Mouse (Mus musculus): ENCODE data around the gene Hps4.

The Hps4 gene

GRCm38 (mm10) chr5:112364184-112364797 is 21.4 kb downstream of the Hps4 start:
- no peak for DNase-seq (ENCODE audit: inconsistent age in 2 of 2, low spot score in 1 of 2)

GRCm38 (mm10) chr5:112366879-112367278 is 24.0 kb downstream of the Hps4 start:
- no peak for DNase-seq (ENCODE audit: inconsistent age in 2 of 2, low spot score in 1 of 2)

GRCm38 (mm10) chr5:112367338-112367737 is 24.5 kb downstream of the Hps4 start:
- no peak for DNase-seq (ENCODE audit: inconsistent age in 2 of 2, low spot score in 1 of 2)

GRCm38 (mm10) chr5:112367929-112368328 is 25.0 kb downstream of the Hps4 start:
- no peak for DNase-seq (ENCODE audit: inconsistent age in 2 of 2, low spot score in 1 of 2)

- no peak for DNase-seq (ENCODE audit: inconsistent age in 2 of 2, low spot score in 1 of 2)
Observed at GRCm38 (mm10) chr5:112368666-112369065, 25.8 kb downstream of the Hps4 start.

- DNase-seq (ENCODE audit: inconsistent age in 2 of 2, low spot score in 1 of 2) = no peak
Observed at GRCm38 (mm10) chr5:112369326-112369725, 26.4 kb downstream of the Hps4 start.

GRCm38 (mm10) chr5:112370236-112370813 is 27.4 kb downstream of the Hps4 start:
- no peak for DNase-seq (ENCODE audit: inconsistent age in 2 of 2, low spot score in 1 of 2)

- no peak for DNase-seq (ENCODE audit: inconsistent age in 2 of 2, low spot score in 1 of 2)
Observed at GRCm38 (mm10) chr5:112371933-112372332, 29.1 kb downstream of the Hps4 start.

- no peak for DNase-seq (ENCODE audit: inconsistent age in 2 of 2, low spot score in 1 of 2)
Observed at GRCm38 (mm10) chr5:112376111-112376510, 33.2 kb downstream of the Hps4 start.

- DNase-seq (ENCODE audit: inconsistent age in 2 of 2, low spot score in 1 of 2) = no peak
Observed at GRCm38 (mm10) chr5:112377380-112377779, 34.5 kb downstream of the Hps4 start.

- peak; percentile 79 to 92 for DNase-seq (ENCODE audit: inconsistent age in 2 of 2, low spot score in 1 of 2)
Observed at GRCm38 (mm10) chr5:112378716-112379115, 35.8 kb downstream of the Hps4 start.

- DNase-seq (ENCODE audit: inconsistent age in 2 of 2, low spot score in 1 of 2) = peak; percentile 66 to 81
Observed at GRCm38 (mm10) chr5:112381154-112381553, 38.3 kb downstream of the Hps4 start.

GRCm38 (mm10) chr5:112382042-112382441 is 39.2 kb downstream of the Hps4 start:
- DNase-seq (ENCODE audit: inconsistent age in 2 of 2, low spot score in 1 of 2) = no peak

GRCm38 (mm10) chr5:112382641-112383330 is 39.9 kb downstream of the Hps4 start:
- DNase-seq (ENCODE audit: inconsistent age in 2 of 2, low spot score in 1 of 2) = peak; percentile 80 to 90

GRCm38 (mm10) chr5:112384805-112385472 is 42.1 kb downstream of the Hps4 start:
- DNase-seq (ENCODE audit: inconsistent age in 2 of 2, low spot score in 1 of 2) = no peak

GRCm38 (mm10) chr5:112385973-112386372 is 43.1 kb downstream of the Hps4 start:
- no peak for DNase-seq (ENCODE audit: inconsistent age in 2 of 2, low spot score in 1 of 2)

GRCm38 (mm10) chr5:112389352-112389751 is 46.5 kb downstream of the Hps4 start:
- no peak for DNase-seq (ENCODE audit: inconsistent age in 2 of 2, low spot score in 1 of 2)

GRCm38 (mm10) chr5:112391002-112391401 is 48.1 kb downstream of the Hps4 start:
- DNase-seq (ENCODE audit: inconsistent age in 2 of 2, low spot score in 1 of 2) = no peak

GRCm38 (mm10) chr5:112391676-112392323 is 48.9 kb downstream of the Hps4 start:
- DNase-seq (ENCODE audit: inconsistent age in 2 of 2, low spot score in 1 of 2) = no peak

- no peak for DNase-seq (ENCODE audit: inconsistent age in 2 of 2, low spot score in 1 of 2)
Observed at GRCm38 (mm10) chr5:112393741-112394414, 51.0 kb downstream of the Hps4 start.

- no peak for DNase-seq (ENCODE audit: inconsistent age in 2 of 2, low spot score in 1 of 2)
Observed at GRCm38 (mm10) chr5:112394415-112394763, 51.5 kb downstream of the Hps4 start.
